Mouse (Mus musculus) cerebellum, adult 2 months (tissue): ENCODE data around the gene Fam43b. TPM values are rescaled to one million over a fixed set of nuclear protein-coding genes. Genes with fewer than 3 reads are reported as not detected.
A peak's percentile ranks its signal among the peaks of the same experiment; 100 is the strongest.
"Not testable (repeated sequence)": the region's sequence is repeated elsewhere in the genome, so short reads cannot be mapped to it uniquely, and the experiment has no call there.

Experiments
- DNase-seq, 2 experiments: peaks; one replicate each; pipeline ENCODE4 v3.0.0; 2021
- H3K27ac ChIP-seq: fragments of 200-500 bp; 2 replicates; pipeline ENCODE4 v1.5.1; 2012; ENCODE audit warnings: low read length, control low read depth, inconsistent platforms; ENCODE audit not compliant: insufficient read depth
- H3K27me3 ChIP-seq: fragments of 200-500 bp; 2 replicates; pipeline ENCODE4 v1.6.1; 2012; ENCODE audit warnings: inconsistent platforms, mild to moderate bottlenecking, low read length, moderate library complexity; ENCODE audit not compliant: control insufficient read depth, insufficient read depth
- H3K4me1 ChIP-seq: fragments of 200-500 bp; 2 replicates; pipeline ENCODE4 v1.6.1; 2011; ENCODE audit warnings: low read length; ENCODE audit not compliant: control insufficient read depth, insufficient read depth
- H3K4me3 ChIP-seq: fragments of 200-500 bp; replicated peaks from 2 replicates; pipeline ENCODE3; 2011; ENCODE audit warnings: mild to moderate bottlenecking, low read depth, low read length, control low read depth; ENCODE audit not compliant: insufficient read depth
- CTCF ChIP-seq: fragments of 200-500 bp; IDR thresholded peaks from 2 replicates; pipeline ENCODE4 v1.5.1; 2011; ENCODE audit warnings: low read depth, mild to moderate bottlenecking, control low read depth, low read length, moderate library complexity, borderline replicate concordance; ENCODE audit not compliant: insufficient read depth
- POLR2A ChIP-seq: fragments of 200-500 bp; IDR thresholded peaks from 2 replicates; pipeline ENCODE4 v1.6.1; 2011; ENCODE audit warnings: low read length, control low read depth, borderline replicate concordance; ENCODE audit not compliant: insufficient read depth
- WGBS: fragments of 180-500 bp; shearing (Covaris S2); methylation state at CpG from one replicate; pipeline ENCODE4 v1.1.7; 2018; 5-methylcytosine and 5-hydroxymethylcytosine counted together
- polyA plus RNA-seq: library from polyadenylated mRNA; depleted of rRNA; stranded (reverse); fragments of >200 nt; gene quantifications from 2 replicates; pipeline ENCODE4 v1.2.3, GENCODE M21; 2012; rRNA removed

The Fam43b gene
- polyA plus RNA-seq = 12.4 and 15.0 TPM in 2 replicates

DNA sequence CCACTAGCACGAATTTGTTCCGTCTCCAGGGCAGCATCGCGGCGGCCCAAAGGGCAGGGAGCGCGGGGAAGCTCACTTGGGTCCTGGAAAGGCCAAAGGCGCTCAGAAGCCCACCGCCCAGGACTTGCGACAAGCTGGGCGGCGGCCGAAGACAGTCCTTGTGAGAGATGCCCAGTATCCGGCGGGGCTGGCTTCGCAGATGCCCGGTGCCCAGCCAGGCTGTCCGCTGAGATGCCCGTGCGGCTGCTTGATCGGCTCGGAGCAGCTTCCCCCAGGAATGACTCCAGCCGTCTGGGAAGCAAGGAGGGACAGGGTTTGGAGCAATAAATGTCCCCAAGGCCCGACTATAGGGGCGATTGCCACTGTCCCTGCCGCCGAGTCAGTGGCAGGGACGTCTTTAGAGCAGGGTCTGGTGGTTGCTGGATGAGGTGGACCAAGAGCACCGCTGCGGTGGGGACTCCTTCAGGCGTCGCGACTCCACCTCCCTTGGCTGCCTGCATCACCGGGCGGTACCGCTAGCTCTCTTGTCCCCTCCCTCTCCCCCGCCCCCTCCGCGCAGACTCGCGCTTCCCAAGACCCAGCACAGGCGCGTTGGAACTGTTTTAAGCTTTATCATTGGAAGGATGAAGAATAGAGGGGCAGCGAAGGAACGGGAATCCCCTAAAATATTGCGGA, at the start of gene Fam43b:
Gene Fam43b (minus strand): TSS at position 558 of the 675 bp plus-strand sequence.
- TF ChIP-seq POLR2A = 0 out of 2 replicates have a peak, but pooled peaks have one; percentile 13
- no peak for TF ChIP-seq CTCF
- DNase-seq = peak; percentile 28 to 48
- no peaks in the 10 kb centered on the region for H3K4me1 ChIP-seq
- H3K27ac ChIP-seq = no peak within 1 kb of the TSS
- 1% methylated on average over 46 of the region's 46 CpGs for WGBS
- peaks cover 1% of the 10 kb centered on the region; the same call in 1 of the 2 replicates for H3K27me3 ChIP-seq
- H3K4me3 ChIP-seq = peak within 1 kb of the TSS; percentile 41

DNA sequence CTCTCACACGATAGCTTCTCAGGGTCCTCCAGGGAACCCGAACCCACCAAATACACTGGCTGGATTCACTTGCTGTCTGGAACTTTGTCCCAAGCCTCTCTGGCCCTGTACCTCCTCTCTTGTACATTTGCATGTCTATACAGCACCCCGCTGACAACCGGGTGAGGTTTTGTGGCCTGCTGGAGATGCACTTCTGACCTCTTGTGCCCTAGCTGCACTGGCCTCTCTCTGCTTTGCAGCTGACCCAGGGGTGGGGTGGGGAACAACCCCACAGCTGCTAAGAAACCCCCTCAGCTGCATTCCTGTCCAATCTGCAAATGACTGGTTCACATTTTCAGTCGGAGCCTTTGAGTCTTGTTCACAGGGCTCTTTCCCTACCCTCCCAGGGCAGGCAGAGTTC, 48.6 kb upstream of the Fam43b start:
- TF ChIP-seq CTCF (no peak), POLR2A (no peak)
- WGBS = 4% methylated on average over 5 of the region's 5 CpGs
- H3K4me3 ChIP-seq = no peak overlapping the region

DNA sequence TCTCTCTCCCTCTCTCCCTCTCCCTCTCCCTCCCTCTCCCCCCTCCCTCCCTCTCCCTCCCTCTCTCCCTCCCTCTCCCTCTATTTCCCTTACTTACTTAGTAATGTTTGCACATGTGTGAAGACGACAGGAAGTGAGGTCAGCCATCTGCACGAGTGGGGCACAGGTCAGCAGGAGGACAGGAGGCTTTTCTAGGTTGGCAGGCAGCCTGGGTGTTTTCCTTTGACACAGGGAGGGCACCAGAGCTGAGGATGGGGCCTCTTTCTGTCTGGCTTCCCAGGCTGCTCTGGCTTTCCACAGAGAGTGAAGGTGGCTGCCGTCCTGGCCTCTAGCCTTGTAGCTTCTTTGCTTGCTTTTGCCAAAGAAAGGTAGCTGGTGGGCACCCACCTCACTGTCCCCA, 43.7 kb upstream of the Fam43b start:
- TF ChIP-seq POLR2A (no peak), CTCF (no peak)
- H3K27ac ChIP-seq = no peak overlapping the region
- 61% methylated on average over 3 of the region's 3 CpGs for WGBS

More for the DNA sequence above, 48.6 kb upstream of the Fam43b start:
- H3K27me3 ChIP-seq = no peaks in the 10 kb centered on the region
- no peaks in the 10 kb centered on the region; the same call in 1 of the 2 replicates for H3K4me1 ChIP-seq
- no peak overlapping the region for H3K27ac ChIP-seq
- no peak for DNase-seq

DNA sequence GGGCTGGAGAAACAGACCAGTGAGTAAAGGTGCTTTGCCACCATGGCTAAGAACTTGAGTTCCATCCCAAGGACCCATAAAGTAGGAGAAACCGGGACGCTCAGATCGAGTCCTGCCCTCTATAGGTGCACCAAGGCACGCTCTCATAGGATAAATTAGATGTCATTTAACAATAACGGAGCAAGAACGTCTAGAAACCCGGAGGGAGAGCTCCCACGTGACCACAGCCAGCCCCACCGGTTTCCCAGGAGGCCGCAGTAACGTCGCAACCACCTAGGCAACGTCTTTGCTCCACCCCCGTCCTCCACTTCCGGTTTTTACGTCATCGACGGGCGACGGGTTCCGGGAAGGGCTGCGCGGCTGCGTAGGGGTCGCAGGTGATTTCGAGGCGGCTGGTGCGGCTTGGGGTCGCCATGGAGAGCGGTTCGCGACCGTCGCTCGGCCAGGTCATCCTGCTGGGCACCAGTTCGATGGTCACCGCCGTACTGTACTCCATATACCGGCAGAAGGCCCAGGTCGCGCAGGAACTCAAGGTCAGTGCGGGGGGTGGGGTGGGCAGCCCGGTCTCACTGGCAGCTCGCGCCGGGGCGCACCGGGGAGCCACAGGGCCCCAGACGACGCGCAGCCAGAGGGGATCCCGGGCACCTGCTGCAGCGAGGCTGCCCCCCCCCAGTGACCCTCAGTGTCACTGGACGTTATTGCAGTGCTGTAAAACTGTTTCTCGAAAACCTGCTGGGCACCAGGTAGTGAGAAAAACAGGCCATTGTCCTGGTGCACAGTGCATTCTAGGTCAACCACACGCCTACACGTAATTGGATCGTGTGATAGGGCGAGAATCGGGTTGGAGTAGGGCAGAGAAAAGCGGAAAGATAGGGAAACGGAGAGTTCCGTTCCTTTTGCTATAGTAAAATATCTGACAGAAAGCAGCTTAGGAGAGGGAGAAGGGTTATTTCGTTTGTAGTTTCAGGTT, 38.3 kb upstream of the Fam43b start, which contains the start of gene Mul1:
Gene Mul1 (plus strand): TSS at position 325 of the 970 bp plus-strand sequence.
- Histone ChIP-seq H3K4me3 (peak within 1 kb of the TSS; percentile 98), H3K27me3 (no peaks in the 10 kb centered on the region), H3K27ac (peak within 1 kb of the TSS; percentile 74), H3K4me1 (peaks cover 4% of the 10 kb centered on the region)
- TF ChIP-seq CTCF = no peak
- TF ChIP-seq POLR2A = peak; percentile 94
- WGBS = under 1% methylated on average over 64 of the region's 64 CpGs
- peak; percentile 96 to 97 for DNase-seq

More for the DNA sequence above, 43.7 kb upstream of the Fam43b start:
- peaks cover 4% of the 10 kb centered on the region for H3K4me1 ChIP-seq
- H3K27me3 ChIP-seq = no peaks in the 10 kb centered on the region
- DNase-seq = no peak
- no peak overlapping the region for H3K4me3 ChIP-seq

DNA sequence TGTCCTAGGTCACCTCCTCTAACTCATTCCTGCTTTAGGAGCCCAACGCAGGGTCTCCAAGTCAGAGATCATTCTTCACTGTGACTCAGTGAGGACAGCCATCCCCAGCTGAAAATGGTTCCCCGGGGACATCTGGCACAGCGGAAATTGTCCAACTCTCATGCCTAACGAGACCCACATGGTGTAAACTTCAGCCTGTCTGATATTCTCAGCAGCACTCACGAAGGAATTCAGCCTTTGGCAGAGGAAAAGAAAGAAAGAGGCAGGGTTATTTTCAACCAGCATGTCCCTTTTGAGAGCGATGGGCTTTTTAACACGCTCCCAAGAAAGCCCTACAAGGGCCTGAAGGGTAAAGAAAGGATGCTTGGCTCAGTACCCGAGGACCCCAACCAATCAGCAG, 35.0 kb upstream of the Fam43b start:
- peaks cover 4% of the 10 kb centered on the region for H3K4me1 ChIP-seq
- 43% methylated on average over 8 of the region's 8 CpGs for WGBS
- TF ChIP-seq CTCF = no peak
- no peak for TF ChIP-seq POLR2A
- DNase-seq = no peak
- no peak overlapping the region for H3K4me3 ChIP-seq
- H3K27me3 ChIP-seq = no peaks in the 10 kb centered on the region
- no peak overlapping the region for H3K27ac ChIP-seq

DNA sequence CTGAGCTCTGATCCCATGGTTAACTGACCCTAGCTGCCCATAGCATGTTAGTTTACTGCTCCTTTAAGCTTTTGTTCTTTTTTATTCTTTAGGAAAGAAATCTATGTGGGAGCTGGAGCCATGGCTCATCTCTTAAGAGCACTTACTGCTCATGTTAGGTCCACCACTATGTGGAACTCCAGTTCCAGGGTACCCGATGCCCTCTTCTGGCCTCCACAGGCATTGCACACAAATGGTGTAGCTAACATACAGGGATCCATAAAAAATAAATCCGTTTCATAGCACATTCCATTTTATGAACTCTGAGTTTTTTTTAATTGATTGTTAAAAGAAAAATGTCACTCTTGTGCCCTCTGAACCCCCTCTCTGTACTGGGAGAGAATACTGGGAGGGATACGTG, 33.5 kb upstream of the Fam43b start:
- WGBS = 36% methylated on average over 3 of the region's 3 CpGs
- no peak for DNase-seq
- no peak overlapping the region for H3K4me3 ChIP-seq
- H3K4me1 ChIP-seq = no peaks in the 10 kb centered on the region
- H3K27ac ChIP-seq = no peak overlapping the region
- no peak for TF ChIP-seq POLR2A
- peak; percentile 46; the same call in 1 of the 2 replicates for TF ChIP-seq CTCF
- no peaks in the 10 kb centered on the region for H3K27me3 ChIP-seq

DNA sequence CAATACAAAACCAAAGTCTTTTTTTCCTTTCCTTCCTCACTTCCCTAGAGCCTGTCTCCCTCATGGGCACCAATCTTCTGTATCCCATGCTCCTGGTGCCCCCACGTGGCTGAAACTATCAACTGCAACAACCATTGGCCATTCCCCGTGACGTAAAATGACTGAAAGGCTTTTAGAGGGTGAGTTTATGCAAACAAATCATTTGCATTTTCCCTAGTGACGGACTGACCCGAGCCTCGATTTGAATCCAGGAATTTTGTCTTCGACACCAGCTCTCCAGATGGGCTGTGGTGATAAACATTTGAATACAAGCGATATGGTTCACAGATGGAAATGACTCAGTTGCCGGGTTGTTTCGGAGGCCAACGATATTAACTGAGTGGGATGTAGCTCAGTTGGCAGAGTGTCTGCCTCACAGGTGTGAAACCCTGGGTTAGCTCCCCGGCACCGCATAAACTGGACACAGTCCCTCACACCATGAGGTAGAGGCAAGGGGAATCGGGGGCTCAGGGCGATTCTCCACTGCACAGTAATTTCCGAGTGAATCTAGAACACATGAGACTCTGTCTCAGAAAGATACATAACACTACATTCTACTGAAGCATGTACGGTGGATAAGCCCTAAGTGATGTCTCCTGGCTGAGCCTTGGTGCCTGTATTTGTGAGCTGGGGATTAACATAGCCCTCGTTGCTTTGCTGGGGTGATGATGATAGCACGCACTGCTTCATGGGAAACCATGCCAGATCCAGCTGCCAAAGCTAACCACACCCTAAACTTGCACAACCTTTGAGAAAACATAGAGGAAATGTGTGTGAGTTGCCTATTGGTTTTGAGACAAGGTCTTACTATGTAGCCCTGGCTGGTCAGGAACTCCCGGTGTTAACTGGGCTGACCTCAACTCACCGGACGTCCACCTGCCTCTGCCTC, 30.7 kb upstream of the Fam43b start:
- WGBS = 25% methylated on average over 22 of the region's 22 CpGs
- Histone ChIP-seq H3K27ac (no peak overlapping the region), H3K27me3 (no peaks in the 10 kb centered on the region), H3K4me3 (peak overlapping the region; percentile 44), H3K4me1 (no peaks in the 10 kb centered on the region)
- peak; percentile 78 to 90 for DNase-seq
- TF ChIP-seq POLR2A (no peak), CTCF (peak; percentile 88)

DNA sequence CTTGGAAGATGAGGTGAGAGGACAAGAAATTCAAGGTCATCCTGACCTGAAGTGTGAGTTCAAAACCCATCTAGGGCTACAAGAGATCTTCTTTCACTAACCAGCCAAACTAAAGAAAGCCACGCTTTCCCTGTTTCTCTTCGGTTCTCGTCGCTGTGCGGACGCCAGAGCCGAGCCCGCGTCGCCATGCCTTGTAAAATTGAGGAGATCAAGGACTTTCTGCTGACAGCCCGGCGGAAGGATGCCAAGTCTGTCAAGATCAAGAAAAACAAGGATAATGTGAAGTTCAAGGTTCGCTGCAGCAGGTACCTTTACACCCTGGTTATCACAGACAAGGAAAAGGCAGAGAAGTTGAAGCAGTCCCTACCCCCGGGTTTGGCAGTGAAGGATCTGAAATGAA, 29.3 kb upstream of the Fam43b start:
- H3K4me1 ChIP-seq, DNase-seq, H3K27ac ChIP-seq, H3K27me3 ChIP-seq, H3K4me3 ChIP-seq: not testable (repeated sequence)
- WGBS = 93% methylated on average over 14 of the region's 14 CpGs
